ENCODE assay signal across 9 mouse cellular contexts in genomic region chr6:119918561-119919181, GRCm38 (mm10). TPM values are rescaled to one million over a fixed set of nuclear protein-coding genes. Genes with fewer than 3 reads are reported as not detected.
DNase-seq lines count a peak whose midpoint lies in the region; ATAC-seq lines count a peak whose summit lies in the region.
"Had no signal": no experiment of that assay in that cellular context is flagged by ENCODE, and none has a peak within 500 bp of the region (broad histone marks: within the 10 kb centered on the region; RNA-seq: fewer than 3 reads in every experiment).

No protein-coding gene starts in this region.

- H3K4me2 ChIP-seq in midbrain, embryonic 11.5 days, result no peak overlapping the region
- H3K4me2 ChIP-seq in midbrain, embryonic 15.5 days, result no peak overlapping the region
- H3K4me2 ChIP-seq: stomach, embryonic 15.5 days had no signal

- no peak overlapping the region for H3K27ac ChIP-seq in midbrain, embryonic 11.5 days (ENCODE audit: low read depth, low read length)
- H3K27ac ChIP-seq in midbrain, embryonic 15.5 days, result no peak overlapping the region
- H3K27ac ChIP-seq: stomach, embryonic 15.5 days had no signal

- WGBS in midbrain, embryonic 11.5 days, result 87% methylated on average over 16 of the region's 16 CpGs
- WGBS in midbrain, embryonic 15.5 days, result 89% methylated on average over 16 of the region's 16 CpGs

- no peaks in the 10 kb centered on the region for H3K4me1 ChIP-seq in midbrain, embryonic 11.5 days (ENCODE audit: control insufficient read depth, insufficient read depth, low read length)
- no peaks in the 10 kb centered on the region for H3K4me1 ChIP-seq in midbrain, embryonic 15.5 days
- H3K4me1 ChIP-seq: stomach, embryonic 15.5 days had no signal

- no peak for ATAC-seq in midbrain, embryonic 11.5 days (ENCODE audit: low FRiP score)
- no peak for ATAC-seq in midbrain, embryonic 15.5 days (replicated peaks)
- peak; percentile 31 for ATAC-seq in megakaryocyte-erythroid progenitor cell, adult 5-6 weeks (replicated peaks; ENCODE audit: low FRiP score, low TSS enrichment, poor library complexity, severe bottlenecking)

- no peaks in the 10 kb centered on the region for H3K9me3 ChIP-seq in midbrain, embryonic 11.5 days (ENCODE audit: control insufficient read depth, low read length)
- H3K9me3 ChIP-seq in midbrain, embryonic 15.5 days, result no peaks in the 10 kb centered on the region
- H3K9me3 ChIP-seq: stomach, embryonic 15.5 days had no signal

- no peaks in the 10 kb centered on the region for H3K27me3 ChIP-seq in midbrain, embryonic 11.5 days (ENCODE audit: control insufficient read depth, insufficient read depth, low read length)
- H3K27me3 ChIP-seq in midbrain, embryonic 15.5 days (replicated peaks), result no peaks in the 10 kb centered on the region
- H3K27me3 ChIP-seq: stomach, embryonic 15.5 days had no signal

- H3K4me3 ChIP-seq in midbrain, embryonic 11.5 days (ENCODE audit: low read depth, low read length), result no peak overlapping the region
- no peak overlapping the region for H3K4me3 ChIP-seq in midbrain, embryonic 15.5 days
- H3K4me3 ChIP-seq: stomach, embryonic 15.5 days had no signal

- H3K9ac ChIP-seq in midbrain, embryonic 11.5 days (ENCODE audit: low read length), result no peak overlapping the region
- H3K9ac ChIP-seq in midbrain, embryonic 15.5 days, result no peak overlapping the region
- H3K9ac ChIP-seq: stomach, embryonic 15.5 days had no signal

- H3K36me3 ChIP-seq in midbrain, embryonic 11.5 days (ENCODE audit: control insufficient read depth, insufficient read depth, low read length), result peaks cover 8% of the 10 kb centered on the region
- H3K36me3 ChIP-seq in midbrain, embryonic 15.5 days (replicated peaks), result peaks cover 44% of the 10 kb centered on the region

- DNase-seq in midbrain, embryonic 11.5 days (ENCODE audit: low spot score, missing footprints), result peak; percentile 64
- peak; percentile 83 for DNase-seq in cerebellum, adult 9-11 months
- peak; percentile 68 for DNase-seq in thymus, postnatal 4 days
- no peak for DNase-seq in kidney, postnatal 10 days
- DNase-seq in layer of hippocampus, postnatal 10 days (ENCODE audit: low spot score in 2 of 2), result no peak
- no peak for DNase-seq in kidney, adult 9 months

RNA-seq across cellular contexts. Expression of gene Rad52, which starts 16.2 kb away (rescaled TPM):
- polyA plus RNA-seq in midbrain, embryonic 11.5 days (2014; fragmentation: Nextera tagmentation; extraction: Ambion mirVana), result 20.2 and 22.8 TPM in 2 replicates
- polyA plus RNA-seq in midbrain, embryonic 15.5 days (2015; fragmentation: Nextera tagmentation; extraction: Ambion mirVana), result 26.5 and 28.7 TPM in 2 replicates
- total RNA-seq in megakaryocyte-erythroid progenitor cell, adult 5-6 weeks (2014; fragmentation: Nextera tagmentation), result 45.9 and 58.5 TPM in 2 replicates
- 35.6 and 41.9 TPM in 2 replicates for total RNA-seq in megakaryocyte-erythroid progenitor cell, adult 5-6 weeks (2017)
- 10 to 100 TPM; 26.0 to 29.8 TPM for total RNA-seq in layer of hippocampus, postnatal 10 days (2021)

Comparison
In these comparisons a context has a peak if more than half of its experiments do, and no peak if none do; other contexts are left out.
1. DNase-seq: peak in midbrain, embryonic 11.5 days (single experiment), cerebellum, adult 9-11 months (single experiment) and thymus, postnatal 4 days (single experiment); none in kidney, postnatal 10 days (single experiment), layer of hippocampus, postnatal 10 days (0 of 2) and kidney, adult 9 months (single experiment).